Mouse (Mus musculus) megakaryocyte, embryonic 14.5 days (primary cell): ENCODE results near the gene Cntln.

Experiments
- FLI1 ChIP-seq: IDR thresholded peaks from 2 replicates; pipeline ENCODE4 v1.6.1; 2012; ENCODE audit warnings: low read length, inconsistent platforms, mixed read lengths
- GATA1 ChIP-seq: IDR thresholded peaks from 3 replicates; pipeline ENCODE4 v1.6.1; 2012; ENCODE audit warnings: mixed read lengths, low read length, inconsistent platforms, borderline replicate concordance

DNA sequence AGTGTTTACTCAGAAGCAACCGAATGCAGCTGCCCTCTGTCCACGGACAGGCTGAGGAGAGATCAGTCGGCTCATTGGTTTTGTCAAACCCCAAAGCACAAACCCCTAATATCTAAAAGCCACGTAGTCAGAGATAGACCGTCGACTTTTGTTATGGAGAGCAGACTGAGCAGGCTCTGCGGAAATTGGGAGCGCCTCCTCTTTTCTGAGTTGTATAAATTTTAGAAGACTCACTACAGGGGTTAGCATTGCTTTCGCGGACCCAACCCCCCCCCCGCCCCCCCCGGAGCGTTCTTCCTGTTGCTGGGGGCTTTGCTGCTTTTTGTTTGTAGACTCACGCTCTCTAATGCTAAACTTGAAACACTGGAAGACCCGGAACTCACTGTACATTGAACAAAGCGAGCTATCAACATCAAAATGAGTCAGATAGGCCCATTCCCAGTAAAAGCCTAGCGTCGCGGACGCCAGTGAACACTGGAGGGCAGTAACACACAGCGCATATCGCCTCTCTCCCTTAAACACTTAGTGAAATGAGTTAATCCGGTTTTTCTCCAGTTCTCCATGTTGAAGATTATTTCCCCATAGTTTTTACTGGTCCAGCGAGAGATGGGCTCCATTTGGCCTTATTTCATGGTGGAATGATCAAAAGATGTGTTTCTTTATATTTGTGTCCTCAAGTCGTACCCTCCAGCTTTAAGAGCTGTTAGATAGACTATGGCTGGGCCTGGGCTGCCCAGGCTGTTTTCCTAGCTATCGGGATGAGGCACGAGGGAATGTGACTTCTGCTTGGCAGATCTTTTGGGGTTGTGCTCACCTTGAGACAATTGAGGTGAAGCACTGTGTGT is 278.6 kb downstream of the Cntln start:
- TF ChIP-seq GATA1 (no peak), FLI1 (no peak)
